Mouse (Mus musculus) midbrain, postnatal 0 days (tissue): Measurements from ENCODE around the gene Podnl1. TPM values are rescaled to one million over a fixed set of nuclear protein-coding genes. Genes with fewer than 3 reads are reported as not detected.

Source experiments
- ATAC-seq: fragments of 200-750 bp; cut with Nextera tagmentation; 2 replicates; pipeline ENCODE4 v1.8.0; 2017; ENCODE audit warnings: moderate number of reproducible peaks, mild to moderate bottlenecking, moderate TSS enrichment, moderate library complexity; ENCODE audit not compliant: low FRiP score
- DNase-seq: peaks from one replicate; pipeline ENCODE4 v3.0.0-alpha.2; 2015; ENCODE audit warnings: low spot score
- H3K27ac ChIP-seq: fragments of 300-500 bp; sonication (generic); 2 replicates; pipeline ENCODE4 v1.5.1; 2014; ENCODE audit warnings: low read depth, mild to moderate bottlenecking, low read length, mixed read lengths
- H3K27me3 ChIP-seq: fragments of 300-500 bp; sonication (generic); 2 replicates; pipeline ENCODE4 v1.6.1; 2014; ENCODE audit warnings: low read length, control low read depth, mixed read lengths; ENCODE audit not compliant: insufficient read depth
- H3K36me3 ChIP-seq: fragments of 300-500 bp; sonication (generic); 2 replicates; pipeline ENCODE4 v1.6.1; 2014; ENCODE audit warnings: low read length, control low read depth, mixed read lengths; ENCODE audit not compliant: insufficient read depth
- H3K4me1 ChIP-seq: fragments of 300-500 bp; sonication (generic); 2 replicates; pipeline ENCODE4 v1.6.1; 2014; ENCODE audit warnings: mild to moderate bottlenecking, control low read depth, antibody characterized with exemption, low read length, mixed read lengths; ENCODE audit not compliant: insufficient read depth
- H3K4me2 ChIP-seq: fragments of 300-500 bp; sonication (generic); 2 replicates; pipeline ENCODE4 v1.6.1; 2014; ENCODE audit warnings: low read depth, mild to moderate bottlenecking, low read length, mixed read lengths; ENCODE audit not compliant: poor library complexity, severe bottlenecking
- H3K4me3 ChIP-seq: fragments of 300-500 bp; sonication (generic); 2 replicates; pipeline ENCODE4 v1.5.1; 2014; ENCODE audit warnings: low read depth, mild to moderate bottlenecking, low read length, moderate library complexity
- H3K9ac ChIP-seq: fragments of 300-500 bp; sonication (generic); replicated peaks from 2 replicates; pipeline ENCODE4 v1.6.1; 2014; ENCODE audit warnings: mild to moderate bottlenecking, low read length, moderate library complexity, mixed read lengths; ENCODE audit not compliant: poor library complexity, severe bottlenecking
- H3K9me3 ChIP-seq: fragments of 300-500 bp; sonication (generic); 2 replicates; pipeline ENCODE4 v1.6.1; 2016; ENCODE audit warnings: low read length, control low read depth
- CTCF ChIP-seq: IDR thresholded peaks from 2 replicates; pipeline ENCODE4 v1.5.1; 2016; ENCODE audit warnings: antibody characterized with exemption, mild to moderate bottlenecking
- WGBS: fragments of 180-500 bp; shearing (Covaris S2); extraction: QIAGEN DNeasy Blood & Tissue Kit; methylation state at CpG from one replicate; pipeline ENCODE4 v1.1.7; 2014; 5-methylcytosine and 5-hydroxymethylcytosine counted together
- polyA plus RNA-seq: library from polyadenylated mRNA; unstranded; fragments of >200 nt; fragmentation: Nextera tagmentation; extraction: Ambion mirVana; gene quantifications from 2 replicates; pipeline ENCODE4 v1.2.1, GENCODE M21; 2015
- total RNA-seq: library from RNA; depleted of rRNA; stranded (reverse); fragments of >200 nt; gene quantifications from 2 replicates; pipeline ENCODE4 v1.2.3, GENCODE M21; 2014

The Podnl1 gene
- total and polyA plus RNA-seq, 2 experiments from 2014 or later = 0.05 to 0.56 TPM

GRCm38 (mm10) chr8:84106216-84107040 lies 19.4 kb upstream of the Podnl1 start:
- H3K9me3 ChIP-seq = no peaks in the 10 kb centered on the region
- H3K27me3 ChIP-seq = no peaks in the 10 kb centered on the region
- no peak overlapping the region for H3K4me3 ChIP-seq
- H3K4me1 ChIP-seq = peaks cover 12% of the 10 kb centered on the region
- ATAC-seq (no peak), DNase-seq (no peak)
- H3K4me2 ChIP-seq = no peak overlapping the region
- no peak overlapping the region for H3K9ac ChIP-seq
- peaks cover 8% of the 10 kb centered on the region for H3K36me3 ChIP-seq
- 95% methylated on average over 6 of the region's 6 CpGs for WGBS
- no peak for TF ChIP-seq CTCF
- H3K27ac ChIP-seq = no peak overlapping the region

GRCm38 (mm10) chr8:84115646-84116045 lies 10.1 kb upstream of the Podnl1 start:
- no peak overlapping the region for H3K4me2 ChIP-seq
- H3K4me1 ChIP-seq = no peaks in the 10 kb centered on the region
- no peak for DNase-seq
- H3K9me3 ChIP-seq = no peaks in the 10 kb centered on the region
- H3K4me3 ChIP-seq = no peak overlapping the region
- ATAC-seq = no peak
- no peaks in the 10 kb centered on the region for H3K36me3 ChIP-seq
- WGBS = 79% methylated on average over 6 of the region's 6 CpGs
- no peak overlapping the region for H3K9ac ChIP-seq
- no peak overlapping the region for H3K27ac ChIP-seq
- no peak for TF ChIP-seq CTCF
- H3K27me3 ChIP-seq = no peaks in the 10 kb centered on the region

- DNase-seq (no peak), ATAC-seq (no peak)
- no peak overlapping the region for H3K4me2 ChIP-seq
- no peaks in the 10 kb centered on the region for H3K36me3 ChIP-seq
- no peak overlapping the region for H3K27ac ChIP-seq
- no peak overlapping the region for H3K9ac ChIP-seq
- no peak for TF ChIP-seq CTCF
- WGBS = 89% methylated on average over 3 of the region's 3 CpGs
- no peaks in the 10 kb centered on the region for H3K4me1 ChIP-seq
- no peaks in the 10 kb centered on the region for H3K9me3 ChIP-seq
- H3K27me3 ChIP-seq = no peaks in the 10 kb centered on the region
- no peak overlapping the region for H3K4me3 ChIP-seq
These were observed 3.6 kb upstream of the Podnl1 start for GRCm38 (mm10) chr8:84122151-84122550.

- no peaks in the 10 kb centered on the region; the same call in 1 of the 2 replicates for H3K36me3 ChIP-seq
- no peak overlapping the region for H3K4me3 ChIP-seq
- H3K9me3 ChIP-seq = no peaks in the 10 kb centered on the region
- H3K9ac ChIP-seq = no peak overlapping the region
- no peak for TF ChIP-seq CTCF
- no peak overlapping the region for H3K27ac ChIP-seq
- no peak overlapping the region for H3K4me2 ChIP-seq
- DNase-seq = no peak
- no peak for ATAC-seq
- H3K27me3 ChIP-seq = no peaks in the 10 kb centered on the region
- 0 out of 2 replicates have a peak, but pooled peaks cover 4% of the 10 kb centered on the region for H3K4me1 ChIP-seq
- 72% methylated on average over 2 of the region's 2 CpGs for WGBS
These were observed 953 bp downstream of the Podnl1 start for GRCm38 (mm10) chr8:84126742-84127141.

- 68% methylated on average over 17 of the region's 17 CpGs for WGBS
- Histone ChIP-seq H3K4me3 (no peak overlapping the region), H3K4me1 (0 out of 2 replicates have a peak, but pooled peaks cover 4% of the 10 kb centered on the region), H3K27me3 (no peaks in the 10 kb centered on the region), H3K36me3 (peaks cover 3% of the 10 kb centered on the region), H3K9me3 (no peaks in the 10 kb centered on the region), H3K27ac (no peak overlapping the region), H3K4me2 (no peak overlapping the region), H3K9ac (no peak overlapping the region)
- no peak for ATAC-seq
- TF ChIP-seq CTCF = no peak
- no peak for DNase-seq
These were observed 1.6 kb downstream of the Podnl1 start for GRCm38 (mm10) chr8:84127202-84127901.

GRCm38 (mm10) chr8:84128277-84128676 lies 2.5 kb downstream of the Podnl1 start:
- Histone ChIP-seq H3K9me3 (no peaks in the 10 kb centered on the region), H3K9ac (no peak overlapping the region), H3K27ac (no peak overlapping the region), H3K36me3 (peaks cover 12% of the 10 kb centered on the region), H3K4me1 (0 out of 2 replicates have a peak, but pooled peaks cover 4% of the 10 kb centered on the region), H3K4me3 (no peak overlapping the region), H3K4me2 (no peak overlapping the region), H3K27me3 (no peaks in the 10 kb centered on the region)
- ATAC-seq = no peak
- peak; percentile 16 for DNase-seq
- no peak; the same call in 1 of the 2 replicates for TF ChIP-seq CTCF
- 69% methylated on average over 8 of the region's 8 CpGs for WGBS
